Mouse (Mus musculus) testis, postnatal 10 days (tissue): ENCODE results near the gene Tusc1.

Source experiments
- DNase-seq: peaks from one replicate; pipeline ENCODE4 v3.0.0; 2021; ENCODE audit warnings: low spot score

The Tusc1 gene

DNA sequence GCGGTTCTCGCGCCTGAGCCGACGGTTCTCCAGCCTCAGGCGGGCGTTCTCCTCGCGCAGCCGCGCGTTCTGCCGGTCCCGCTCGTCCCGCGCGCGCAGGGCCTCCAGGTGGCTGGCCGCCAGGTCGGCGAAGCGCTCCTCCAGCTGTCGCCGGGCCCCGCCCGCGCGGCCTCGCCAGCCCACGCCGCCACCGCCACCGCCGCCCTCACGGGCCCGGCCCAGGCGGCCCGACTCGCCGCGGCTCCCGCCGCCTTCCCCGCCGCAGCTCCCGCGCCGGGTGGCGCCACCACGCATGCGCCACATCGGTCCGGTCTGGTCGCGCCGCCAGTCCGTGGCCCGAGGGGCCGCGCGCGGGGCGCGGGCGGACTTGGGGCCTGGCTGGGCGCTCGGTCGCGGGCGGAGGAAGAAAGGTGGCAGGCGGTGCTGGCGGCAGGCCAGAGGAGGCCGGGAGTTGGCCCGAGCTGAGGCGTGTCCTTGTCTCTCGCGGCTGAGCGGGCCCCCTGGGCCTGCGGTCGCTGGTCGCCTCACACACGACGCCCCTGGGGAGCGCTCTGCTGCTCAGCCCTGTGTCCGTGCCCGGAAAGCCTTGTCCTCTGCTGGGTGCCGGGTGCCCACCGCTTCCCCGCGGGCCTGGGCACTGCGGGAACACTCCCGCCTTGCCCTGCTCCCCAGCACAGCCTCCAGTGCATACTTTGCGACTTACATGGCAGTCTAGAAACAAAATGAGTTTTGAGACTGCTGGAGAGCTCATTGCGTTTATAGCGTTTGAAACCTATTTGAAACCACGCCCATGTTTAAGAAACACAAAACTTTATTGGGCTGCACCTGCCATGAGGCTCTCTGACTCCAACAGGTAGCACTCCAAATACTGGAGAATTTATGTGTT is at the start of gene Tusc1:
Gene Tusc1 (minus strand): TSS at position 394 of the 886 bp plus-strand sequence.
- peak; percentile 92 for DNase-seq

DNA sequence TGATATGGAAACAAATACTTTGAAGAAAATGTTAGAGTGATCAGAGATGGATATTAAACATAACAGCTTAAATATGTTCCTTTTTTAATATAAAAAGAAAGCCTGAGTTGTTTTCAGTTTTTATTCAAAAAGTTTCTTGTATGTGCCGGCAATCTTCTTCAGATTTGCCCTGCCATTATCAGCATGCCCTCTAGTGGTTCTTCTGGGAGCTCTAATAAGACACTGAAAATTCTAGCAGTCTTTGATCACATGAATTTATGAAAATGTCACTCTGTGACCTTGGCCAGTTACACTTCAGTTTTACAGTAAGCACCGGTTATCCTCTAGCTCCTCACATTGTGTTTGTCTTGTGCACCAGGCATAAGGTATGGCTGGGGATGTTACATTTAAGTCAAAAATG is 17.6 kb upstream of the Tusc1 start:
- no peak for DNase-seq

DNA sequence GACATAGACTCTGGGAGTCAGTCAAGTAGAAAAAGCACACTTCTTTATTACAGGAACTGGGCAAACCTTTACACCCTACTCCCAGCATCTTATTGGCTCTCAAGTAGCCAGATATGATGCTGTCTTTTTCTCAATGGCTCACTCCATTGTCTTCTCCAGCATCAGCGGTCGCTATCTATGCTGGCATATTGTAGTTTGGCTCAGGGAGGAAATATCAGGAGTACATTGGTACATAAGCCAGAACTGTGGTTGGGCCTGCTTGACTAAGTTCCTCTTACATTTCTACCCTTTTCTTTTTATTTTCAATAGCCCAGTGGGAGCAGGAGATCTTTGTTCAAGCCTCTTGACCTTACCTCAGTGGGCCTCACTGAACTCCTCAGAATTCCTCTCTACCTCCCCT is 9.0 kb upstream of the Tusc1 start:
- DNase-seq = no peak

GRCm38 (mm10) chr4:93341568-93341967 is 6.3 kb upstream of the Tusc1 start:
- no peak for DNase-seq

DNA sequence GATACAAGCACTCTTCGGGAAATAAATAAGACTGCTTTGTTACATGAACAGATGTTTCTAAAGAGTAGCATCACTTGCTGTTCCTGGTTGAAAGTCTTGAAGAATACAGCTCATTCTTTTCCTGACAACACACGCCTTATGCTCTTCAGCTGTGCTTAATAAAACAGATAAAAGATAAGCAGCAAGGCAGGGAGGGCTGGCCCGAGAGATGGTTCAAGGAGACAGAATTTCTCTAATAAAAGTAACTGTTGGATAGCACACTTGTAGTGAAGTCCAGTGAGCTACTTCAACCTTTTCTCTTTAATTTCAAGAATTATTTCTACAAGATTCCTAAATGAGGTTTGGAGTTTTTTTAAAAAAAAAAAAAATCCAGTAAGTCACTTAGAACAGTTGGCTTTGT is 2.7 kb upstream of the Tusc1 start:
- no peak for DNase-seq

DNA sequence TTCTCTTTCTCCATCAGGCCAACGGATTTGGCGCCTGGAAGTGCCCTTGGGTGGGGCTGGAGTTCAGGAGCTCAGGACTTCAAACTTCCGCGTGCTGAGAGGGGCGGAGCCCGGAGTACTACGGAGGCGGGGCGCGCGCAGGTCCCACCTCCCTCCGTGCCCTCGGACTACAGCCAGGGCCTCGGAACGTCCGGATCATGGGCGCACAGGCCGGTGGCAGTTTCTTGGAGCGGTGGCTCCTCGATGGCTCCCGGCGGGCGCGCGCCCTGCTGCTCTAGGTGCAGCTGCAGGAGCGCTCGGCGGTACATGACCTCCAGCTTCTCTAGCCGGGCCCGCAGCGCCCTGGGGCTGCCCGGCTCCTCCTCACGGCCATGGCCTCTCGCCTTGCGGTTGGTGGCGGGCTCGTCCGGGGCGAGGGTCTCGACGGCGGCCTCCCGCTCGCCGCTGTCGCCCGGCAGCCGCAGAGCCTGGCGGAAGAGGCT is 634 bp downstream of the Tusc1 start:
- DNase-seq = peak; percentile 90

DNA sequence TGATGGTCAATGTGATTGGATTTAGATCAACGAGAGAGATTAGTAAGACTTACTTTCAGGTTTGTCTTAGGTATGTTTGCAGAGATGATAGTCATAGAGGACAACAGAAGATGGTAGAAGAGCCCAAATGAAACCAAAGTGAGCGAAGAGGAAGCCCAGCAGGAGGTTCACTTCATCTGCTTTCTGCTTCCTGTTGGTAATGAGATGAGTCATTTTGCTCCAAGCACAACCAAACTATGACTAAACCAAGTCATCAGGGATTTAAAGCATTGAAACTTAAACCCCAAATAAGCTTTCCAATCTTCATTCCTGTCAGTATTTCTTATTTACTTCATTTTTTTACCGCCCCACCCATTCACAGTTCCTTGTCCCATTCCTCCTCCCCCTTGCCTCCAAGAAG is 27.8 kb downstream of the Tusc1 start:
- DNase-seq = no peak

DNA sequence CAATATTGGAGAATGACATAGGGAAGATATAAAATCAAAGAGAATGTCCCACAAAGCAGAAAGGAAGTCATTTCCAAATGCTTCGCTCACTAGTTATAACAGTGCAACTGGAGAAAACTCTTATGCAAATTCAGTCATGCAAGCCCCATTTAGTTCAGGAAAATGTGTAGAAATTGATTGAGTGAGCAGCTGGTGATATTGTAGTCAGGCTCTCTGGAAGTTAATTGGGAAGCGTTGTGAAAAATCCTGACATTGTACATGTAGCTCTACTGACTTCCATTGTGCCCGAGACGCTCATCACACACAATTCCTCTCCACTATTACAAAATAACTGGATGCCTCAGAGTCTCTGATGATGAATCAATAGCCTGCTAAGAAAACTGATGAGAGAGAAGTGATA is 49.2 kb downstream of the Tusc1 start:
- no peak for DNase-seq
